Comparison of ENCODE assay signal across 27 mouse cellular contexts in genomic region chr9:90109386-90109785, GRCm38 (mm10). TPM values are rescaled to one million over a fixed set of nuclear protein-coding genes. Genes with fewer than 3 reads are reported as not detected.
DNase-seq lines count a peak whose midpoint lies in the region; ATAC-seq and TF ChIP-seq lines count a peak whose summit lies in the region.
"Had no signal": no experiment of that assay in that cellular context is flagged by ENCODE, and none has a peak within 500 bp of the region (broad histone marks: within the 10 kb centered on the region; RNA-seq: fewer than 3 reads in every experiment).

No protein-coding gene starts in this region.

- no peak for ATAC-seq in stomach, embryonic 16.5 days (ENCODE audit: insufficient read depth, low FRiP score)
- no peak for ATAC-seq in stomach, postnatal 0 days (ENCODE audit: low FRiP score, low TSS enrichment)
- no peak for ATAC-seq in midbrain, embryonic 14.5 days (ENCODE audit: low FRiP score, low TSS enrichment)
- ATAC-seq: forebrain, embryonic 16.5 days; intestine, embryonic 15.5 days had no signal

- H3K4me1 ChIP-seq in stomach, embryonic 16.5 days (ENCODE audit: control insufficient read depth, insufficient read depth, low read length) = peaks cover 17% of the 10 kb centered on the region
- 0 out of 2 replicates have a peak, but pooled peaks cover 3% of the 10 kb centered on the region for H3K4me1 ChIP-seq in stomach, postnatal 0 days (replicated peaks; ENCODE audit: control insufficient read depth, insufficient read depth)
- H3K4me1 ChIP-seq in E14TG2a.4 (replicated peaks; ENCODE audit: low read depth, low read length) = peaks cover 77% of the 10 kb centered on the region
- H3K4me1 ChIP-seq in midbrain, embryonic 14.5 days (ENCODE audit: control insufficient read depth, insufficient read depth, low read length) = peaks cover 17% of the 10 kb centered on the region
- H3K4me1 ChIP-seq: intestine, embryonic 15.5 days had no signal

- peaks cover 9% of the 10 kb centered on the region; the same call in 1 of the 2 replicates for H3K36me3 ChIP-seq in stomach, embryonic 16.5 days (ENCODE audit: control insufficient read depth, insufficient read depth, low read length)
- 0 out of 2 replicates have a peak, but pooled peaks cover 5% of the 10 kb centered on the region for H3K36me3 ChIP-seq in stomach, postnatal 0 days (ENCODE audit: control insufficient read depth, insufficient read depth, low read length)
- peaks cover 54% of the 10 kb centered on the region for H3K36me3 ChIP-seq in E14TG2a.4 (ENCODE audit: insufficient read depth, low read length)
- peaks cover 31% of the 10 kb centered on the region for H3K36me3 ChIP-seq in midbrain, embryonic 14.5 days (ENCODE audit: control insufficient read depth, insufficient read depth, low read length)

- no peaks in the 10 kb centered on the region for H3K9me3 ChIP-seq in stomach, embryonic 16.5 days (replicated peaks; ENCODE audit: control insufficient read depth, low read length)
- H3K9me3 ChIP-seq in stomach, postnatal 0 days (ENCODE audit: control insufficient read depth, low read length) = no peaks in the 10 kb centered on the region
- H3K9me3 ChIP-seq in E14TG2a.4 (ENCODE audit: low read length) = no peaks in the 10 kb centered on the region
- H3K9me3 ChIP-seq in midbrain, embryonic 14.5 days (ENCODE audit: control insufficient read depth, low read length) = no peaks in the 10 kb centered on the region
- H3K9me3 ChIP-seq: embryonic facial prominence, embryonic 10.5 days; forebrain, embryonic 10.5 days; heart, embryonic 12.5 days; intestine, embryonic 15.5 days; limb, embryonic 13.5 days; liver, embryonic 15.5 days; midbrain, embryonic 10.5 days; stomach, embryonic 15.5 days had no signal

- 70% methylated on average over 6 of the region's 6 CpGs for whole genome bisulfite sequencing in stomach, embryonic 16.5 days
- WGBS in stomach, postnatal 0 days = 57% methylated on average over 6 of the region's 6 CpGs
- 83% methylated on average over 6 of the region's 6 CpGs for WGBS in midbrain, embryonic 14.5 days

- H3K4me3 ChIP-seq in stomach, embryonic 16.5 days (replicated peaks; ENCODE audit: low read length) = no peak overlapping the region
- no peak overlapping the region for H3K4me3 ChIP-seq in stomach, postnatal 0 days (ENCODE audit: low read depth, low read length)
- peak overlapping the region; percentile 94 for H3K4me3 ChIP-seq in E14TG2a.4 (replicated peaks; ENCODE audit: low read length)
- no peak overlapping the region for H3K4me3 ChIP-seq in midbrain, embryonic 14.5 days (replicated peaks; ENCODE audit: low read depth, low read length)
- H3K4me3 ChIP-seq: embryonic facial prominence, embryonic 10.5 days; forebrain, embryonic 10.5 days; heart, embryonic 12.5 days; intestine, embryonic 15.5 days; limb, embryonic 13.5 days; liver, embryonic 15.5 days; midbrain, embryonic 10.5 days; stomach, embryonic 15.5 days had no signal

- TF ChIP-seq EP300 in stomach, postnatal 0 days (optimal IDR thresholded peaks at IDR 0.05) = no peak

- no peak overlapping the region for H3K27ac ChIP-seq in stomach, embryonic 16.5 days (ENCODE audit: low read length)
- no peak overlapping the region for H3K27ac ChIP-seq in stomach, postnatal 0 days (replicated peaks)
- no peak overlapping the region for H3K27ac ChIP-seq in midbrain, embryonic 14.5 days (replicated peaks; ENCODE audit: low read depth, low read length)
- H3K27ac ChIP-seq: embryonic facial prominence, embryonic 10.5 days; forebrain, embryonic 10.5 days; hindbrain, embryonic 14.5 days; intestine, embryonic 15.5 days; limb, embryonic 13.5 days; liver, embryonic 15.5 days; midbrain, embryonic 10.5 days; stomach, embryonic 15.5 days had no signal

- no peak for DNase-seq in stomach, postnatal 0 days (ENCODE audit: low spot score)
- peak; percentile 63 for DNase-seq in induced T-regulatory cell, adult 2 months (ENCODE audit: low read depth)
- no peak for DNase-seq in ovary, adult 18-20 months (ENCODE audit: low spot score)
- DNase-seq in Muller cell, postnatal 12 days (ENCODE audit: inconsistent ontology term) = no peak
- DNase-seq in midbrain, embryonic 14.5 days = no peak
- DNase-seq: adrenal gland, postnatal 36 days; cerebellum, adult 11 months; cerebellum, postnatal 10 days; gastrocnemius, postnatal 14 days; heart, adult 11 months; kidney, postnatal 25 days; retina, postnatal 1 day; right cerebral cortex, postnatal 25 days; thymus, adult 2 months; thymus, postnatal 4 days had no signal

- peak overlapping the region; percentile 4; the same call in 1 of the 2 replicates for H3K4me2 ChIP-seq in stomach, embryonic 16.5 days (ENCODE audit: low read depth, low read length)
- H3K4me2 ChIP-seq in stomach, postnatal 0 days (replicated peaks; ENCODE audit: low read depth) = no peak overlapping the region
- no peak overlapping the region for H3K4me2 ChIP-seq in midbrain, embryonic 14.5 days (ENCODE audit: low read length)
- H3K4me2 ChIP-seq: heart, embryonic 12.5 days; hindbrain, embryonic 14.5 days; intestine, embryonic 15.5 days; limb, embryonic 13.5 days; liver, embryonic 15.5 days; stomach, embryonic 15.5 days had no signal

- H3K27me3 ChIP-seq in stomach, embryonic 16.5 days (ENCODE audit: control insufficient read depth, insufficient read depth, low read length) = no peaks in the 10 kb centered on the region
- H3K27me3 ChIP-seq in stomach, postnatal 0 days (ENCODE audit: control insufficient read depth, insufficient read depth, low read length) = no peaks in the 10 kb centered on the region
- no peaks in the 10 kb centered on the region for H3K27me3 ChIP-seq in E14TG2a.4 (ENCODE audit: insufficient read depth, low read length)
- H3K27me3 ChIP-seq in midbrain, embryonic 14.5 days (ENCODE audit: control insufficient read depth, insufficient read depth, low read length) = no peaks in the 10 kb centered on the region
- H3K27me3 ChIP-seq: heart, embryonic 12.5 days; intestine, embryonic 15.5 days; limb, embryonic 13.5 days; liver, embryonic 15.5 days; stomach, embryonic 15.5 days had no signal

- no peak for TF ChIP-seq CTCF in stomach, postnatal 0 days (IDR thresholded peaks at IDR 0.05; ENCODE audit: low read depth)
- no peak for TF ChIP-seq CTCF in E14TG2a.4 (conservative IDR thresholded peaks at IDR 0.05; ENCODE audit: low read length)

- no peak overlapping the region for H3K9ac ChIP-seq in stomach, embryonic 16.5 days (ENCODE audit: low read length)
- H3K9ac ChIP-seq in stomach, postnatal 0 days (ENCODE audit: low read length) = no peak overlapping the region
- H3K9ac ChIP-seq in midbrain, embryonic 14.5 days (replicated peaks; ENCODE audit: low read length) = no peak overlapping the region
- H3K9ac ChIP-seq: heart, embryonic 12.5 days; hindbrain, embryonic 14.5 days; intestine, embryonic 15.5 days; limb, embryonic 13.5 days; liver, embryonic 15.5 days; stomach, embryonic 15.5 days had no signal

RNA-seq across cellular contexts. Expression of gene Morf4l1, which starts 5.2 kb away (rescaled TPM):
- 383 and 405 TPM in 2 replicates for polyA plus RNA-seq in stomach, embryonic 16.5 days (2015; fragmentation: Nextera tagmentation; extraction: Ambion mirVana)
- polyA plus RNA-seq in stomach, postnatal 0 days (2015; fragmentation: Nextera tagmentation; extraction: Ambion mirVana) = 225 and 226 TPM in 2 replicates
- 616 and 659 TPM in 2 replicates for polyA plus RNA-seq in midbrain, embryonic 14.5 days (2014; fragmentation: Nextera tagmentation; extraction: Ambion mirVana)

RNA-seq across cellular contexts. Expression of gene Adamts7, which starts 53.5 kb away (rescaled TPM):
- polyA plus RNA-seq in stomach, embryonic 16.5 days (2015; fragmentation: Nextera tagmentation; extraction: Ambion mirVana) = 15.2 and 17.3 TPM in 2 replicates
- polyA plus RNA-seq in stomach, postnatal 0 days (2015; fragmentation: Nextera tagmentation; extraction: Ambion mirVana) = 2.7 and 3.2 TPM in 2 replicates
- 8.1 and 10.7 TPM in 2 replicates for polyA plus RNA-seq in midbrain, embryonic 14.5 days (2014; fragmentation: Nextera tagmentation; extraction: Ambion mirVana)

RNA-seq across cellular contexts. Expression of gene Ctsh, which starts 55.4 kb away (rescaled TPM):
- 100 and 121 TPM in 2 replicates for polyA plus RNA-seq in stomach, embryonic 16.5 days (2015; fragmentation: Nextera tagmentation; extraction: Ambion mirVana)
- polyA plus RNA-seq in stomach, postnatal 0 days (2015; fragmentation: Nextera tagmentation; extraction: Ambion mirVana) = 145 and 152 TPM in 2 replicates
- polyA plus RNA-seq in midbrain, embryonic 14.5 days (2014; fragmentation: Nextera tagmentation; extraction: Ambion mirVana) = 8.6 and 20.9 TPM in 2 replicates
